Mouse (Mus musculus) testis, adult 10 weeks (tissue): Measurements from ENCODE around the gene Gypa. TPM values are rescaled to one million over a fixed set of nuclear protein-coding genes. Genes with fewer than 3 reads are reported as not detected.

ENCODE experiments used
- polyA plus RNA-seq: library from polyadenylated mRNA; stranded (reverse); fragments of 350-450 nt; fragmentation: Illumina TruSeq; extraction: RNeasy Lipid Tissue Mini Kit (QIAGEN cat#74804); gene quantifications from one replicate; pipeline ENCODE4 v1.2.3, GENCODE M21; 2014; ENCODE audit warnings: low read depth, low replicate concordance

Gene Gypa
- polyA plus RNA-seq = 0.69 TPM

DNA sequence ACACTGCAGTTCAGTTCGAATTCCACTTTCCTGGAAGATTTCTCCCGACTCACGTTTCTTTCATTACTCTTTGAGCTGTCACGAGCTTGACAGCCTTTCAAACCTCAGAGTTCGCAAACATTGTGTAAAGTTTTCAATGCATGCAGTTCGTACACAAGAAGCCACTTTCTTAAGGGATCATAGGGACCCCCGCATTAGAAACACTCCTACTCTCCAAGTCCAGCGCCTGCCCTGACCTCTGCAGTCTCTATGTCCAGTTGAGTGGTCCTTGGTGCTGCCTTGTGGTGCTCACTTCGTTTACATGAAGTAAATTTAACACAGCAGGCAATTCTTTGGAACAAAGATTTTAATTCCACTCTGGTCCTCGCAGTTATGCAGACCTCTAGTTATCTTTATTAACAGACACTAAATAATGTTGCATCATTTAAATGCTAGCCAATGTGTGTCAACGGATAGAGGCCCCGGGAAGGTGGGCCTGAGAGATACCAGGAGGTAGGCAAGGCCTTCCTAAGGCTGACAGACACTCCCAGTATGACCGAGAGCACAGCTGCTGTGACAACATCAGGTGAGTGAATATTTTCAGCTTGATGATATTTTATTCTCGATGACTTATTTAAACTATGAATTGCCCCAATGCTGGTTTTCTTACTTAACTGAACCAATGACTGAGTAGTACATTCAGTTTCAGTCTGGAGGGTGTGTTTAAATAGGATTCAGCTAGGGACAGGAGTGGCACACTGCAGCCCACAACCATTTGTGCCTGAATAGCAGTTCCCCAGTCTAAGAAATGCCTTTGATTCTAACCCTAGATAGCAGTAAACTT, at the start of gene Gypa:
TSS of gene Gypa (plus strand) at position 259 of the 823 bp plus-strand sequence.

Other genes starting within 250 kb of the Gypa start
- gene Frem3, start 117.3 kb downstream of the Gypa start, polyA plus RNA-seq = 0.35 TPM
- gene Smarca5, start 245.7 kb downstream of the Gypa start, polyA plus RNA-seq = 149 TPM